Mouse (Mus musculus): ENCODE results near the gene Eya4. TPM values are rescaled to one million over a fixed set of nuclear protein-coding genes. Genes with fewer than 3 reads are reported as not detected.

Gene Eya4
- polyA plus RNA-seq, 1 experiment from 2014 or later = 5.5 TPM

GRCm38 (mm10) chr10:23120437-23120836, 230.1 kb downstream of the Eya4 start:
- 53% methylated on average over 2 of the region's 2 CpGs for WGBS
- H3K4me3 ChIP-seq (replicated peaks) = no peak overlapping the region
- no peaks in the 10 kb centered on the region for H3K4me1 ChIP-seq
- no peak for ATAC-seq (ENCODE audit: low FRiP score)
- no peaks in the 10 kb centered on the region for H3K36me3 ChIP-seq (replicated peaks)
- H3K9ac ChIP-seq = no peak overlapping the region
- H3K4me2 ChIP-seq = no peak overlapping the region
- H3K9me3 ChIP-seq = no peaks in the 10 kb centered on the region
- H3K27me3 ChIP-seq = no peaks in the 10 kb centered on the region
- H3K27ac ChIP-seq = no peak overlapping the region

GRCm38 (mm10) chr10:23116786-23117410, 233.7 kb downstream of the Eya4 start:
- ATAC-seq (ENCODE audit: low FRiP score) = peak; percentile 83; the same call in 1 of the 2 replicates
- H3K4me1 ChIP-seq = no peaks in the 10 kb centered on the region
- H3K27me3 ChIP-seq = no peaks in the 10 kb centered on the region
- H3K36me3 ChIP-seq (replicated peaks) = no peaks in the 10 kb centered on the region
- no peak overlapping the region for H3K4me2 ChIP-seq
- H3K9ac ChIP-seq = no peak overlapping the region
- H3K27ac ChIP-seq = no peak overlapping the region
- no peaks in the 10 kb centered on the region for H3K9me3 ChIP-seq
- 37% methylated on average over 10 of the region's 10 CpGs for WGBS
- no peak overlapping the region for H3K4me3 ChIP-seq (replicated peaks)

- ATAC-seq (ENCODE audit: low FRiP score) = no peak
- Histone ChIP-seq H3K27ac (no peak overlapping the region), H3K9ac (no peak overlapping the region), H3K4me3 (replicated peaks) (no peak overlapping the region), H3K9me3 (no peaks in the 10 kb centered on the region), H3K4me1 (no peaks in the 10 kb centered on the region), H3K4me2 (no peak overlapping the region), H3K27me3 (no peaks in the 10 kb centered on the region), H3K36me3 (replicated peaks) (no peaks in the 10 kb centered on the region)
- 83% methylated on average over 8 of the region's 8 CpGs for WGBS
Observed at GRCm38 (mm10) chr10:23116063-23116462, 234.5 kb downstream of the Eya4 start.

- WGBS = 86% methylated on average over 3 of the region's 3 CpGs
- no peak for ATAC-seq (ENCODE audit: low FRiP score)
- H3K9ac ChIP-seq = no peak overlapping the region
- H3K9me3 ChIP-seq = no peaks in the 10 kb centered on the region
- no peaks in the 10 kb centered on the region for H3K36me3 ChIP-seq (replicated peaks)
- H3K4me2 ChIP-seq = no peak overlapping the region
- no peaks in the 10 kb centered on the region for H3K4me1 ChIP-seq
- no peaks in the 10 kb centered on the region for H3K27me3 ChIP-seq
- no peak overlapping the region for H3K4me3 ChIP-seq (replicated peaks)
- H3K27ac ChIP-seq = no peak overlapping the region
Observed at GRCm38 (mm10) chr10:23115321-23115720, 235.3 kb downstream of the Eya4 start.

GRCm38 (mm10) chr10:23108122-23108521, 242.5 kb downstream of the Eya4 start:
- no peak overlapping the region for H3K27ac ChIP-seq
- no peak overlapping the region for H3K9ac ChIP-seq
- 73% methylated on average over 4 of the region's 4 CpGs for WGBS
- ATAC-seq (ENCODE audit: low FRiP score) = no peak
- H3K9me3 ChIP-seq = no peaks in the 10 kb centered on the region
- H3K27me3 ChIP-seq = no peaks in the 10 kb centered on the region
- H3K4me1 ChIP-seq = no peaks in the 10 kb centered on the region
- H3K4me2 ChIP-seq = no peak overlapping the region
- no peak overlapping the region for H3K4me3 ChIP-seq (replicated peaks)
- H3K36me3 ChIP-seq (replicated peaks) = 0 out of 2 replicates have a peak, but pooled peaks cover 3% of the 10 kb centered on the region

GRCm38 (mm10) chr10:23092517-23092916, 258.1 kb downstream of the Eya4 start:
- Histone ChIP-seq H3K27me3 (no peaks in the 10 kb centered on the region), H3K36me3 (replicated peaks) (no peaks in the 10 kb centered on the region), H3K4me3 (replicated peaks) (no peak overlapping the region), H3K27ac (no peak overlapping the region), H3K9ac (no peak overlapping the region), H3K4me2 (no peak overlapping the region), H3K4me1 (no peaks in the 10 kb centered on the region), H3K9me3 (no peaks in the 10 kb centered on the region)
- 74% methylated on average over 7 of the region's 7 CpGs for WGBS
- no peak for ATAC-seq (ENCODE audit: low FRiP score)

- ATAC-seq (ENCODE audit: low FRiP score) = no peak
- Histone ChIP-seq H3K4me3 (replicated peaks) (no peak overlapping the region), H3K9ac (no peak overlapping the region), H3K4me2 (no peak overlapping the region), H3K27me3 (no peaks in the 10 kb centered on the region), H3K36me3 (replicated peaks) (no peaks in the 10 kb centered on the region), H3K9me3 (no peaks in the 10 kb centered on the region), H3K4me1 (no peaks in the 10 kb centered on the region), H3K27ac (no peak overlapping the region)
- 55% methylated on average over 3 of the region's 3 CpGs for WGBS
Observed at GRCm38 (mm10) chr10:23091552-23091951, 259.0 kb downstream of the Eya4 start.

GRCm38 (mm10) chr10:23090323-23090722, 260.3 kb downstream of the Eya4 start:
- no peaks in the 10 kb centered on the region for H3K27me3 ChIP-seq
- WGBS = 88% methylated on average over 1 of the region's 1 CpGs
- H3K27ac ChIP-seq = no peak overlapping the region
- no peaks in the 10 kb centered on the region for H3K36me3 ChIP-seq (replicated peaks)
- no peak overlapping the region for H3K4me3 ChIP-seq (replicated peaks)
- no peaks in the 10 kb centered on the region for H3K4me1 ChIP-seq
- H3K4me2 ChIP-seq = no peak overlapping the region
- H3K9ac ChIP-seq = no peak overlapping the region
- no peaks in the 10 kb centered on the region for H3K9me3 ChIP-seq
- ATAC-seq (ENCODE audit: low FRiP score) = no peak

- Histone ChIP-seq H3K27ac (no peak overlapping the region), H3K4me3 (replicated peaks) (no peak overlapping the region), H3K4me2 (no peak overlapping the region), H3K4me1 (no peaks in the 10 kb centered on the region), H3K9ac (no peak overlapping the region), H3K36me3 (replicated peaks) (no peaks in the 10 kb centered on the region), H3K27me3 (no peaks in the 10 kb centered on the region), H3K9me3 (no peaks in the 10 kb centered on the region)
- 91% methylated on average over 6 of the region's 6 CpGs for WGBS
- no peak for ATAC-seq (ENCODE audit: low FRiP score)
Observed at GRCm38 (mm10) chr10:23089271-23089670, 261.3 kb downstream of the Eya4 start.

GRCm38 (mm10) chr10:23088764-23089163, 261.8 kb downstream of the Eya4 start:
- no peaks in the 10 kb centered on the region for H3K36me3 ChIP-seq (replicated peaks)
- H3K4me3 ChIP-seq (replicated peaks) = no peak overlapping the region
- no peak overlapping the region for H3K9ac ChIP-seq
- no peaks in the 10 kb centered on the region for H3K9me3 ChIP-seq
- WGBS = 75% methylated on average over 3 of the region's 3 CpGs
- H3K27me3 ChIP-seq = no peaks in the 10 kb centered on the region
- no peaks in the 10 kb centered on the region for H3K4me1 ChIP-seq
- ATAC-seq (ENCODE audit: low FRiP score) = no peak
- H3K4me2 ChIP-seq = no peak overlapping the region
- no peak overlapping the region for H3K27ac ChIP-seq

- Histone ChIP-seq H3K27ac (no peak overlapping the region), H3K9ac (no peak overlapping the region), H3K27me3 (0 out of 2 replicates have a peak, but pooled peaks cover 3% of the 10 kb centered on the region), H3K9me3 (no peaks in the 10 kb centered on the region), H3K4me1 (no peaks in the 10 kb centered on the region), H3K36me3 (replicated peaks) (no peaks in the 10 kb centered on the region), H3K4me2 (no peak overlapping the region), H3K4me3 (replicated peaks) (no peak overlapping the region)
- WGBS = 77% methylated on average over 21 of the region's 21 CpGs
- no peak for ATAC-seq (ENCODE audit: low FRiP score)
Observed at GRCm38 (mm10) chr10:23086352-23087215, 264.0 kb downstream of the Eya4 start.

GRCm38 (mm10) chr10:23081548-23081828, 269.1 kb downstream of the Eya4 start:
- no peak for ATAC-seq (ENCODE audit: low FRiP score)
- Histone ChIP-seq H3K9me3 (no peaks in the 10 kb centered on the region), H3K9ac (no peak overlapping the region), H3K4me3 (replicated peaks) (no peak overlapping the region), H3K27me3 (0 out of 2 replicates have a peak, but pooled peaks cover 3% of the 10 kb centered on the region), H3K36me3 (replicated peaks) (no peaks in the 10 kb centered on the region), H3K27ac (no peak overlapping the region), H3K4me2 (no peak overlapping the region), H3K4me1 (peaks cover 3% of the 10 kb centered on the region; the same call in 1 of the 2 replicates)
- 32% methylated on average over 4 of the region's 4 CpGs for WGBS

Data from forebrain, embryonic 12.5 days (tissue).